17 mouse cellular contexts compared by ENCODE assay signal in the genomic region with DNA sequence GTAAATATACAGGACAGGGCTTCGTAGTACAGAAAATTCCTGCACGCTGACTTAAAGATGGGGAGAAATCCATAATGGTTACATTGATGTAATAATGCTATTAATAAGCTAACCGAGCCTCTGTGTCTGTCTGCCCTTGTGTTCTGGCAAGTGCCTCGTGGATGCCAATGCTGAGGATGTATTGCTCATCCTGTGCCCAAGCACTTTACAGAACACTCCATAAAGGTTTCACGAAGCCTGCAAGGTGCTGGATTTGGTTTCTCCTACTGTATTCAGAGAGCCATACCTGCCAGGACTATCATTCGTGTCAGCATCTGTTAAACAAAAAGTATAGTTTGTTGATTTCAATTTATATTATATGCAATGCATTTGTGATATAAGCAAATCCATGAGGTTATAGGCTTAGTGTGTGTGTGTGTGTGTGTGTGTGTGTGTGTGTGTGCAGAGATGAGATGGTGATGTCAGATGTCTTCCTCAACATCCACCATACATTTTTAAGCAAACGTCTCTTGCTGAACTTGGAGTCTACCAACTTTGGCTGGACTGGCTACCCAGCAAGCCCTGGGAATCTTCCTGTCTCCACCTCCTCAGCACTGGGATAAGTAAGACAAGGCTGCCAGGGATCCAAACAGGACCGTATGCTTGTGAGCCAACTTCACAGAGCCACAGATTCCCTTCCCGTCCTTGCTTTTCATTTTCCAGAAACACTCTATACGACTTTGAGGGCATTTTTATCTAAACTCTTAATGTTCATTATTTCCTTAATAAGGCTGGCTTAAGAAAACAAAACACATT. TPM values are rescaled to one million over a fixed set of nuclear protein-coding genes. Genes with fewer than 3 reads are reported as not detected.
DNase-seq lines count a peak whose midpoint lies in the region; TF ChIP-seq lines count a peak whose summit lies in the region.
"Had no signal": no experiment of that assay in that cellular context is flagged by ENCODE, and none has a peak within 500 bp of the region (broad histone marks: within the 10 kb centered on the region; RNA-seq: fewer than 3 reads in every experiment).

No protein-coding gene starts in this region.

- intact Hi-C loops in gastrocnemius, adult 2 months (cut with DNase I): no loop called here

- peak overlapping the region; percentile 75 for H3K4me3 ChIP-seq in gastrocnemius, adult 2 months
- H3K4me3 ChIP-seq in cerebellum, adult 2 months (replicated peaks; ENCODE audit: insufficient read depth, low read depth, low read length): no peak overlapping the region
- H3K4me3 ChIP-seq: forebrain, embryonic 15.5 days; heart, embryonic 15.5 days; intestine, embryonic 15.5 days; myocyte had no signal

- DNase-seq in gastrocnemius, adult 2 months: peak; percentile 36
- DNase-seq in gastrocnemius, postnatal 25 days: no peak
- DNase-seq in layer of hippocampus, adult 9-11 months: peak; percentile 29
- DNase-seq in layer of hippocampus, adult 9-10 months (ENCODE audit: low spot score): no peak
- DNase-seq in cerebellum, adult 2 months: peak; percentile 50 to 68
- DNase-seq in cerebellum, adult 9-11 months: peak; percentile 43
- DNase-seq in testis, postnatal 14 days (ENCODE audit: low spot score): no peak
- DNase-seq: adrenal gland, postnatal 36 days; heart, adult 11 months; lung, adult 18-20 months; lung, postnatal 14 days; midbrain, embryonic 14.5 days had no signal

- no peak for TF ChIP-seq CTCF in gastrocnemius, adult 2 months (IDR thresholded peaks at IDR 0.05)
- TF ChIP-seq CTCF in cerebellum, adult 2 months (IDR thresholded peaks at IDR 0.05; ENCODE audit: borderline replicate concordance, insufficient read depth, low read depth, low read length): no peak

- H3K27me3 ChIP-seq in cerebellum, adult 2 months (ENCODE audit: control insufficient read depth, insufficient read depth, low read length): no peaks in the 10 kb centered on the region
- H3K27me3 ChIP-seq: forebrain, embryonic 15.5 days; heart, embryonic 15.5 days; intestine, embryonic 15.5 days had no signal

- 0 out of 2 replicates have a peak, but pooled peaks have one; percentile 17 for TF ChIP-seq POLR2A in cerebellum, adult 2 months (IDR thresholded peaks at IDR 0.05; ENCODE audit: borderline replicate concordance, insufficient read depth, low read length)

- peak overlapping the region; percentile 97 for H3K27ac ChIP-seq in gastrocnemius, adult 2 months
- H3K27ac ChIP-seq in cerebellum, adult 2 months (ENCODE audit: insufficient read depth, low read length): peak overlapping the region; percentile 68; the same call in 1 of the 2 replicates
- H3K27ac ChIP-seq: forebrain, embryonic 15.5 days; heart, embryonic 15.5 days; hindbrain, embryonic 14.5 days; intestine, embryonic 15.5 days had no signal

- 20% methylated on average over 10 of the region's 10 CpGs for WGBS in cerebellum, adult 2 months

- H3K4me1 ChIP-seq in cerebellum, adult 2 months (ENCODE audit: control insufficient read depth, insufficient read depth, low read length): peaks cover 13% of the 10 kb centered on the region; the same call in 1 of the 2 replicates
- H3K4me1 ChIP-seq: forebrain, embryonic 15.5 days; intestine, embryonic 15.5 days had no signal

RNA-seq across cellular contexts. Expression of a gene that starts 11.2 kb away (rescaled TPM):
- 10 to 100 TPM; 44.5 to 55.6 TPM for total RNA-seq in gastrocnemius, adult 2 months (2021)
- 10 to 100 TPM; 50.1 to 50.8 TPM for total RNA-seq in gastrocnemius, postnatal 25 days (2021)
- 23.0 and 27.2 TPM in 2 replicates for polyA plus RNA-seq in cerebellum, adult 2 months (2012; rRNA removed)

RNA-seq across cellular contexts. Expression of a gene that starts 35.8 kb away (rescaled TPM):
- 100 to 1,000 TPM; 162 to 211 TPM for total RNA-seq in gastrocnemius, adult 2 months (2021)
- total RNA-seq in gastrocnemius, postnatal 25 days (2021): 100 to 1,000 TPM; 144 to 173 TPM
- 123 and 127 TPM in 2 replicates for polyA plus RNA-seq in cerebellum, adult 2 months (2012; rRNA removed)

Comparison
In these comparisons a context has a peak if more than half of its experiments do, and no peak if none do; other contexts are left out.
1. DNase-seq: peak in gastrocnemius, adult 2 months (single experiment), layer of hippocampus, adult 9-11 months (single experiment), cerebellum, adult 2 months (2 of 2) and cerebellum, adult 9-11 months (single experiment); none in gastrocnemius, postnatal 25 days (single experiment), layer of hippocampus, adult 9-10 months (single experiment) and testis, postnatal 14 days (single experiment).